Mouse (Mus musculus): ENCODE data around the gene Fahd2a.

Gene Fahd2a

DNA sequence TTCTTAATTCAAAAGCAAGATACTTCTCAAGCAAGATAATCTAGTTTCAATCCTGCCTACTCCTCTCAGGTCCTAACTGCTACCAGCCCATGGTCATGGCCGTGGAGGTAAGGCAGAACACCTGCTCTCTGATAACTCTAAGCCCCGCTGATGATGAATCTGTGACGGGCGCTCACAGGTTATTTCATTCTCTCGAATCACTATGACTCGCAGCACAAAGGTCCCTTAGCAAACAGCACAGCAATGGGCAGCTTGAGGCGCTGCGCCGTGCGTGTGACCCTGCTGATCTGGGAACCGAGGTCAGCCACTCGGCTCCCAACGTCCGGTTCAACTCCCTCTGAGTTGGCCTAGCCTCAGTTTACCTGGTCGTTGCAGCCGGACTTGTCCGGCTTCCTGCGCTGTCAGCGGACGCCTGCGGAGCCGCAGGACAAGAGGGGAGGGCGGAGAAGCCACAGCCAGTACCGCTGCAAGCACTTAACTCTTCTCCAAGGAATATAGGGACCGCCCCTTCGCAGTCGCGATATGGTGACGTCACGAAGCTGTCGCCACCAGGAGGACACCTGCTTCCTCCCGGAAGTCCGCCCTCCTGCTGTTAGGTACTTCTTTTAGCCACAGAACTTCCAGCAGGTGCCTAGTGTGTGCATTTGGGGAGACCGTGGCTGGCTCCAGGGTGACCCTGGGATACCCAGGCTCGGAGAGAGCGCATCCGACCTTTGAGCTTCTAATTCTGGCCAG is at the start of gene Fahd2a:
Fahd2a (minus strand) TSS at position 511 of the 735 bp plus-strand sequence.
- peak; percentile 90 for DNase-seq (ENCODE audit: low read depth)

DNA sequence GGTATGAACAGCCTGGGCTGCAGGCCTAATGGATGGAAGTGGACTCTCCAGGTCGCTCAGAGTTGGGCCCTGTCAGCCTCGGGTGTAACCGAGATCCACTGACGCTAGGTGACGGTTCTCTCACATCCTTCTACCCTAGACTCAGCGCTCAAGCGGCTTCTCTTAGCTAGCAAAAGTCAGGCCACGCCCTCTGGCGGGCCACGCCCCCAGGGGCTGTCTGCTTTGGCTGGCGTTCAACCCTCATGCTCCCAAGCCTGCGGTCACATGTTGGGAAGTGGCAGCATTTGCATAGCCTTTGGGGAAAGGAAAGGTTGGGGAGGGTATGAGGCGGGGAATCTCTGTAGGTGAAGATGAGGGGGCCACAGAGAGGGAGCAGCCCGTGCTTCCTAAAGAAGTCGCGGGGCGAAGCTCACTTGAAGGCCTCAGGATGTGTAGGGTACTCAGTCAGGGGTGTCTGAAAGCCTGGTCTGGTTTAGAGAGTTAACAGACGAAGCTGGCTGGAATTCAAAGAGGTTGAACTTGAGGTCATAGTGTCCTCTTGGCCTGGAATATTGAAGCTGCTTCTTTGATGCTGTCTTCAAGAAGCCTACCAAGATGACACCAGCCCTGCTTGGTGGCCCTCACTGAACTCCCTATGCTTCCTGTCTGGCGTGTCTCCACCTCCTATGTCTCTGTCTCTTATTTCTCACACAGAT is 40.3 kb upstream of the Fahd2a start:
- no peak for DNase-seq (ENCODE audit: low read depth)

DNA sequence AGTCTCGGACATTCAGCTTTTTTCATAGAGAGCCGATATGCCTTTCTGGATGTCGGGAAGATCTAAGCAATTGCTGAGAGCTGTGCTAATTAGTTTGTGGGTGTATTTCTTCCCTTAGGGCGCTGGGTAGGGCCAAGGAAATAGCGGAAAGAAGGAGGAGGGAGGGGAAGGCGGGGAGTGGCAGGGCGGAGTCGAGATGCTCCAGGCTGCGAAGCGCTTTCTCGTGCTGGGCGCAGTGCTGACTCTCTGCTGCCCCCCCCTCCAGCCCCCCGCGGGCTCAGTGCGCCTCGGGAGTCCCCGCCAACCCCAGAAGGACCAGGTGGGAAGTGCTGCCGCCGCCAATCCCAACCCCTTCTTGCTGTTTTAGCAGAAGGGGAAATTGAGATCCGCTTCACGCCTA is 38.6 kb upstream of the Fahd2a start:
- DNase-seq (ENCODE audit: low read depth), result no peak

DNA sequence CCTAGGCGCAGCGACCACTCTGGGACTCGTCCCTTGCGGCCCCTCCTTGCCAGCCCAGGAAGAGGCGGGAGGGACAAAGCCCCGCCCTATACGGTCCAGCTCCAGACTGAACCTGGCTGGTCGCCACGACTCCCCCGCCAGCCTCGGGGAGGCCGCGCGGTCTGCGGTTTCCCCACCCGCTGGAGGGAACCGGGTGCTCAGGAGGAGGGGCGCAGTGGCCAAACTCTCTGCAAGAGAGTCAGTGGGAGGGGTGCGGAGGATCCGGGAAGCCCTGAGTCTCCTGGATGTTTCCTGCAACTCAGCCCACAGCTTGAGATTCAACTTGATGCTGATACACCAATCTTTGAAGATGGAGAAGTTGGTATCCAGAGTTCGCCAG is 38.2 kb upstream of the Fahd2a start:
- DNase-seq (ENCODE audit: low read depth), result no peak

DNA sequence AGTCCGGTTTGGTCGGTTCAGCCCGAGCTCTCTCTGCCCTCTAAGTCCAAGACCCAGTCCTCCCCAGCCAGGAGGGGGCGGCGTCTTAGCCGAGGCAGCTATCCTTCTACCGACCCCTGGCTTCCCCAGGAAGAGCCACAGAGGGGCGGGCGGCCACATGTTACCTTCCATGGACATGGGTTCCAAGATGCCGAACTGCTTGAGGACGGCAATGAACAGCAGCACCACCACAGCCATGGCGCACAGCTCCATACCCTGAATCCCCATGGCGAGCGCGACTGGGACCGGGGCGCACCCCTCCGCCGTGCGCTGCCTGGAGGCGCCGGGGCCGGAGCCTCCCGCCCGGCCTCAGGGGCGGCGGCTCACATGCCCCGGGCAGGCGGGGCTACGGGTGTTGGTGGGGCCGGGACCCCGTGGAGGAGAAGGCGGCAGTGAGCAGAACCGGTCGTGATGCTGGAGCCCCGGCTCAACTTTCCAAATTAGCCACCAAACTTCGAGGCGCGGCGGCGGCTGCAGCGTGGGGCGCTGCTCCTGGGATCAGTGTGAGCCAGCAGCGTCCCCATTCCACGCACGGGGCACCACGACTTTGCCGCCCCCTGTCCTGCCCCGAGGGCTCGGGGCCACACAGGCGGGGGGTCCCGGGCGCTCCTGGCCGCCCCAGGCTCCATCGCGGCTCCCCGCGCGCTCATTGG is 37.6 kb upstream of the Fahd2a start:
- no peak for DNase-seq (ENCODE audit: low read depth)

DNA sequence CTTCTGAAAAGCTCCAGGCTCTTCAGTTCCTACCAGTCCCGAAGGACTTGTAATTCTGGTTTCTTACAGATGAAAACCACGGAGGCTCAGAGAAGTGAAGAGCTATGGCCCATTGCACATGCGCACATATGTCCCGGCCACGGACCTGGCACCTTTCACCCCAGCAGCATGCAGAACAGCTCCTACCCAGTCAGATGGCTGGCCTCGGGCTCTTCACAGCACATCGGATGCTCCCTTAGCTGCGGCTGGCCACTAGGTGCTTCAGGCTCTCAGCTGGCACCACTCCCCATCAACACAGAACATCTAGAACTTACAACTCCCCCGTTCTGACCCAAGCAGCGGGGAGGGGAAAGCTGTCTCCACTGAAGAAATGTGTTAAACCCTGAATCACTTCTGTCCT is 35.4 kb upstream of the Fahd2a start:
- DNase-seq (ENCODE audit: low read depth), result no peak

DNA sequence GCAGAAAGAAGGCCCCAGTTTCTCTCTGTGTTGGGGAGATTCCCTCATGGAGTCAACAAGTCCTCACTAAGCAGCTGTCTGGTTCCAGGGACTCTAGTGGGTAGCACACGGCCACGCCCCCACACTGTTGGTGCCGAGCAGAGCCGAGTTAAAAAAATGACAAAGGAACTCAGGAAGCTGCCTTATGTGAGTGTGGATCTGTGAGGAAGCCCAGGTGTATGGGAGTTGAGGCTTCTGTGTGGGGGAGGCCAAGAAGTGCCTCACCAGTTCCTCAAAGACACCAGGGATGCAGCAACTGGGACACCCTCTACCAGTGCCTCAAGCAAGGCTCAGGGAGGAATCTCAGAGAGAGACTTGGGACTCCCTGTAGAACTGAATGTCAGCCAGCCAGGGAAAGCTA is 34.8 kb upstream of the Fahd2a start:
- no peak for DNase-seq (ENCODE audit: low read depth)

DNA sequence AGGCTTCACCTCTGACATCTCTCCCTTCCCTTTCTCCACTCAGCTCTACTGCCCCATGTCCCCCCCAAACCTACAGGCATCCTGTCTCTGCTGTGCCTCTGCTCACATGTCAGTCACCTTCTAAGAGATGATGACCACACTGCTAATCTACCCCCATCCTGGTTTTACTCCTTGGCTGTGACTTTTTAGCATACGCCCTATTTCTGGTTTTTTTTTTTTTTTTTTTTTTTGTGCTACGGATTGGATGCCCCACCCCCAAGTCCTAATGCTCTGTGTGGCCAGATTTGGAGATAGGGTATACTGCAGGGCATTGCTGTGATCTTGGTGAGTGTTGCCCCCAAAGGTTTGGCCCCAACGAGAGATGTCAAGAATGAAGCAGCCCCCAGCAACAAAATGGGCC is 27.9 kb upstream of the Fahd2a start:
- DNase-seq (ENCODE audit: low read depth), result no peak

DNA sequence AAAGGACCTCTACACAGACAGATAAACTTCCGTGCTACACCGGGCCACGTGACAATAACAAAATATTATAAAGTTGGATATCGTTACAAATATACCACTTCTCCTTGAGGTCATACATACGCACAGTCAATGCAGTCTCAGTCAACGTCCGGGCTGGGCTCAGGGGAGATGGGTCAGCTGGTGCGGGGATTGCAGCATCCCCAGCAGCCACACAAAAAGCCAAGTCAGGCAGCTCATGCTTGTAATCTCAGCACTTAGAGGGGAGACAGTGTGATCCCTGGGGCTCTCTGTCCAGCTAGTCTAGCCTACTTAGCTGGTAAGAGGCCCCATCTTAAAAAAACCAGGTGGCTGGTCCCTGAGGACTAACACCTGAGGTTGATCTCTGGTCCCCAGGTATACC is 26.9 kb upstream of the Fahd2a start:
- no peak for DNase-seq (ENCODE audit: low read depth)

DNA sequence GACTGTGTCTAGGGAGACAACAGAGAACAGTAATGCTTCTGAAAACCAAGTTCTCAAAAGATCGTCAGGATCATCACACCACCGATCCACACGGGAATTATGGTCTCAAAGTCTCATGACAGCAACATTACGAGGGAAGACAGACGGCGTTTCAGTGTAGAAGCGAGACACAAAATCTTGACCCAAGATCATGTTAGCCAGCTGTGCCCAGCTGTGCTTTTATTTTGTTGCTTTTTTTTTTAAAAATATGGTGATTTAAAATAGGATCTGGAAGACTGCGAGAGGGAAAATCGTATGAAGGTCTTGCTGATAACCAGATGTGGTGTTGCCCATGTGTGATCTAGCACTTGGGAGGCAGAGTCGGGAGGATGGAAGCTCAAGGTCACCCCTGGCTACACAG is 26.3 kb upstream of the Fahd2a start:
- DNase-seq (ENCODE audit: low read depth), result no peak

DNA sequence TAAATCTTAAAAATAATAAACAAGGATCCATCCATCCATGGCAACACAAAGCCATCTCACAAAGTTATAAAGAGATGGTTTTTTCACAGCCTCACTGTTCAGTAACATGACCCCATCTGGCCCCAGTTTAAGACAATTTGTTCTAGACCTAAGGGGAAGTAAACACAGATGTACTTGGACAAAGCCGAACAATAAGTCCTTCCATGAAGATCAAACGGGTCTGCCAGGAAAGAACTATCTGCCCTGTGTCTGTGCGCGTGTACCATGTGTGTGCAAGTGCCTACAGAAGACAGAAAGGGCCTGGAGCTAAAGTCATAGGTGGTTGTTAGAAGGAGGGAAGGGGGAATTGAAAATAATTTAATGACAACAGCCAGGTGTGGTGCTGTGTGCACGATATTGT is 25.8 kb upstream of the Fahd2a start:
- DNase-seq (ENCODE audit: low read depth), result no peak

DNA sequence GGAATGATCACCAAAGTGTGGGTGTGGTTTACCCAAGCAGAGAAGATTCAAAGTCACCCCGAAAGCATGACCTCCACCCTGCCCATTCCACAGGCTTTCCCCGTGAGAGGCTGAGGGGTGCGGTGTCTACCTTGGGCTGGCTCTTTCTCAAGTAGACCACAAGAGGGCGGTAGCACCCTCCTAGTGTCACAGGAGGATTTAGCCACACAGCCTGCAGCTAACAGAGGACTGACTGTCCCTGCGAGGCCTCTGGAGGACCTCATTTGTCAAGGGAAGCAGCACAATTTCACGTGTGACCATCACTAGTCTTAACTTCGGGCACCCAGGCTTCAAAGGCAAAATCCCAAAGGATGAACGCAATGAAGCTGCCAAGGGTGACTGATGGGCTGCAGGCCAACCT is 17.9 kb upstream of the Fahd2a start:
- DNase-seq (ENCODE audit: low read depth), result peak; percentile 51

DNA sequence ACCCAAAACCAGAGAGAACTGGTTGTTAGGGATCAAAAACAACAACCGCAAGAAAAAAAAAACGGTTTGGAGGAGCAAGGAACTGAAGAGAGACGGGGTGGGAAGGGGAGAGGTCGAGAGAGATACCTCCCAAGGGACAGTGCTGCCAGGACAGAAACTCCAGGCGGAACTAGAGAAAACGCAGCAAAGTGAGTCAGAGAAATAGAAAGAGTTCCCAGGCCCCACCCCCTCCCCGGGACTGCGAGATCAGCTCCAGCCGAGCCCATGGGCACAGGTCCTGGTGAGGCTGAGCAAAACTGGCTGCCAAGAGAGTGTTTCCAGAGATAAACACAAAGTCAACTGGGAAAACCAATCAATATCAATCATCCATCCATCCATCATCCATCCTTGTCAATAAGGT is 17.0 kb upstream of the Fahd2a start:
- no peak for DNase-seq (ENCODE audit: low read depth)

DNA sequence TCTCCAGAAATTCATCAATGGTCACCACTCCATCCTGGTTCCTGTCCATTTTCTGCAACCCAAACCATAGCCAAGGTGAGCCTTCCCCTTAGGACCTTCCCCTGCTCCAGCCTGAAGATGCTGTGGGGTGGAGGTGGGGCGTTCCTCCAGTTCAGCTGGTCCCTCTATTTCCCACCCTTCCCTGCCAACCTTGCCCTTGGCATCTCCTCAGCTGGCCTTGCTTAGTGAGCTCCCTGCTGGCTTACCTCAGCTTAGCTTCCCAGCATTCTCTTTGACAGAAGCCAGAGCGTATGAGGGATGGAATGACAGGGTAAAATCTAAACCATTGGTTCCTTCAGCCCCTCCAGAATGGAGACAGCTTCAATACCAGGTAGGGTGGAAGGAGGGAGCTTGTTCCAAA is 15.0 kb upstream of the Fahd2a start:
- DNase-seq (ENCODE audit: low read depth), result no peak

DNA sequence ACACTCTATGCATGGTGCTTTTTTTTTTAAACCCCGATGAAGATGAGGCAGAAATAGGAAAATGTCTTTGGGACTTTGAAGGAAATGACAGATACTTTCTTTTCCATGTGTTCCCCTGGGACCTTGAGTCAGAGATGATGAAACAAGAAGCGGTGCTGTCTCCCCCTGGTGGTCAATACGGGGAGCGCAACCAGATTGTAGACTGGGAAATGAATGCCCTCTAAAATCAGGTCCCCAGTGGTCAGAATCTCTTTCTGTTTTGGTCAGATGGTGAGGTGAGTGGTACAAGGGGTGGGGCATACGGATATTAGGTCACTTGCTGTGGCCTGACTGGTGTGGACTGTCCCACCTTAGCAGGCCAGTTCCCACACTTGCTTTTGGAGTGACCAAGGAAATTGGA is 9.4 kb upstream of the Fahd2a start:
- DNase-seq (ENCODE audit: low read depth), result peak; percentile 68

DNA sequence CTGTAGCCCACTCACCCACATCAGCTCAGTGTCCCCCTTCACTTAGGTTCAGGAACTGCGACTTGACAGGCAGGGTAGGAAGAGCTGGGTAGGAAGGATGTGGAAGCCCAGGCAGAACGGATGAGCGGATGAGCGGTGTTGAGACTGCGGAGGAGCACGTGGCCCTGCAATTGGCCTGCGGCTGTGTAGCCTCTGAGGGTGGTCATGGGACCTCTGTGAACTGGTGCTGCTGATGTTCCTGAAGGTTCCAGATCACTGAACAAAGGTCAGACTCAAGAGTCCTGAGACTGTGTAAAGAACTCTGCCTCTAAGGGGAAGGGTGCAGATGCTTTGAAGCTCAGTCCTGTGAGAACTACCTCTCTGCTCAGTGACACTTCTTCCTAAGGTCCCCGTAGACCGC is 8.8 kb upstream of the Fahd2a start:
- DNase-seq (ENCODE audit: low read depth), result no peak

DNA sequence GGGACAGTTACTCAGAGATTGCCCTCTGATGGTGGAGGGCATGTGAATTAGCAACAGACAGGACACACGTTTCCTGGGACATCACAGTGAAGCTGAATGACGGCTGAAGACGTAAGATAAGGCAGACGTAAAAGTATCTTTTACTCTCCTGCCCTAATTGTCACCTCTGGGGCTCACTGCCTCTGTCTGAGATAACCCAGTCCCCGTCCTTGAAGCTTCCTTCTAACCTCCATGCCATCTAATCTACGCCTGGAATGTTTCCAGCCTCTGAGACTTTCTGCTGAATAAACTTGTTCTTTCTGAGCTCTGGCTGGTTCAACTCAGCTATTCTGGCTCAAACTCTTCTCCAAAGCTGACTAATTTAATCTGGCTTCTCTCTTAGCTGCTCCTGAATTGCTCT is 7.4 kb upstream of the Fahd2a start:
- DNase-seq (ENCODE audit: low read depth), result no peak

DNA sequence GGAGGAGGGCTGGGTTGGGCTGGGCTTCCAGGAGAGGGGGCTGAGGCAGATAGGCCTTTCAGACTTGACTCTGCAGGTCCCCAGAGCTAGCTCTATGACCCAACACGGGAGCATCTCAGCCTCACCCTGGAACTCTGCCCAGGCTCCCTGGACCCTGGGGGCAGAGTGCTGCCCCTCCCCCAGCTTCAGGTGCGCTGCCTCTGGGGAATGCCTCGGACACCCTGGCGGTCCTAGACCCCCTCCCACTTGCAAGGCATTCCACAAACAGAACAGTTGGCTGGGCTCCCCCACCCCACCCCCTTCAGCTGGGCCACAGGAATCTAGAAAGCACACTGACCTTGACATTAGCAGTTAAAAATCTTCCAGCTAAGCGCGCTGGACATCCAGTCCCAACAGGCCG is 5.3 kb upstream of the Fahd2a start:
- no peak for DNase-seq (ENCODE audit: low read depth)

DNA sequence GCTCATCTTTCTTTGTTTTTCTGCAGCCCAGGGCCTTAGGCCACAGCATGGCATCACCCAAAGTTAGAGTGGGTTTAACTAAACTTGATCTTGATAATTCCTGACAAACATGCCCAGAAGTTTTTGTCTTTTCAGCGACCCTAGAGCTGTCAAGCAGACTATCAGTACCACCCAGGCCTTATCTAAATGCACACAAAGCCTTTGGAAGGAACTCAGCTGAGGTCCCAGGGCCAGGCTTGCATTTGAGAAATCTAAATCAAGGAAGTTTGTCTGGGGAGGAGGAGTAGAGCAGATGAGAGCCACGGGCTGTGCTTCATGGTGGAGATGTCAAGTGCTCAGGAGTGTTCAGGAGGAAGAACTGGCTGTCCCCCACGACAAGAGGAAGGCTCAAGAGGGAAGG is 2.5 kb upstream of the Fahd2a start:
- no peak for DNase-seq (ENCODE audit: low read depth)

DNA sequence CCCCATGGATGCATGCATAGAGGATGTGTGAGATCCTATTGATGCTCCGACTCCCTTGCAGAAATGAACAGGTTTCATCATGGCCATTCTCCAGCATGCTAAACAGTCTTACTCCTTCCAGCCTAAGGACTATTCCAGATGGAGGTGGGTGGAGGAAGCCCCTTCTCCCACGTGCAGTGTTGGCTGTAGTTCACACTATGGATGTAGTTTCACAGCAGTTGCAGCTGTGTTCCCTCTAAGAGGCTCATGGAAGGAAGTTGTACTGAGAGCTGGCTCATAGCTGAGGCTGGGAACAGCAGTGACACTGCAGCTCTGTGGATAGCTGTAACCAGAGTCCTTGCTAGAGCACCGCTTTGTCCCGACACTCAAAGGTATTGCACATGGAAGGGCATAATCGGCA is 6.7 kb downstream of the Fahd2a start:
- DNase-seq (ENCODE audit: low read depth), result no peak

DNA sequence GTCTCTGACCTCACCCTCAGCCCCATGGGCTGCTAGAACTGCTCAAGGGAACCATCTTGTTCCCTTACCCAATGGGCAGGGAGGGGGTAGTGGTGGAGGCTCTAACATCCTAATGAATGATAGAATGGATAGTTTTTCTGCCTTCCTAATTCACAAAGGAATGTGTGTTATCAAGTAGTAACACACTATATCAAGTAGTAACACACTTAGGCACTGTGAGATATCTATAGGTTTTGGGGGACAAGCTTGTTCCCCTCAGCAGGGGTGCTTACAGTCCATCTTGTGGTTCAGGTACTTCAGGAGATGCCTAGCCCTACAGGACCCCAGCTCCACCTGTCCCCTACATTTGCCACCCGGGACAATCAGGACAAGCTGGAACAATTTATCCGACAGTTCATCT is 8.8 kb downstream of the Fahd2a start:
- DNase-seq (ENCODE audit: low read depth), result no peak

DNA sequence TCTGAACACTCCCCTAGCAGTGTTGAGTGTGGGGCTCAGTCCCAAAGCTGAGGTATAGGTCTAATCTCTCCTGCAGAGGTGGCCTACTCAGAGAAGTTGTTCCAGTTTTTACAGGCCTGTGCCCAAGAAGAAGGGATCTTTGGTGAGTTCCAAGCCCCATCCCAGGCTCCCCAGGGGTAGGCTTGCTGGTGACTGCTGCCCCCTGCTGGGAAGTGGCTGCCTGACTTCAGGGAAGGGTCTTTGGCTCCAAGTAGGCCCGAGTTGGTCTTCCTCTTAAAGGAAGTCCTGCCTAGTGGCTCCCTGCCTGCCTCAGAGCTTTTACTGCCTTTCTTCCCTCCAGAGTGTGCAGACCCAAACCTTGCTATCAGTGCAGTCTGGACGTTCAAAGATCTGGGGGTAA is 9.2 kb downstream of the Fahd2a start:
- DNase-seq (ENCODE audit: low read depth), result peak; percentile 45

DNA sequence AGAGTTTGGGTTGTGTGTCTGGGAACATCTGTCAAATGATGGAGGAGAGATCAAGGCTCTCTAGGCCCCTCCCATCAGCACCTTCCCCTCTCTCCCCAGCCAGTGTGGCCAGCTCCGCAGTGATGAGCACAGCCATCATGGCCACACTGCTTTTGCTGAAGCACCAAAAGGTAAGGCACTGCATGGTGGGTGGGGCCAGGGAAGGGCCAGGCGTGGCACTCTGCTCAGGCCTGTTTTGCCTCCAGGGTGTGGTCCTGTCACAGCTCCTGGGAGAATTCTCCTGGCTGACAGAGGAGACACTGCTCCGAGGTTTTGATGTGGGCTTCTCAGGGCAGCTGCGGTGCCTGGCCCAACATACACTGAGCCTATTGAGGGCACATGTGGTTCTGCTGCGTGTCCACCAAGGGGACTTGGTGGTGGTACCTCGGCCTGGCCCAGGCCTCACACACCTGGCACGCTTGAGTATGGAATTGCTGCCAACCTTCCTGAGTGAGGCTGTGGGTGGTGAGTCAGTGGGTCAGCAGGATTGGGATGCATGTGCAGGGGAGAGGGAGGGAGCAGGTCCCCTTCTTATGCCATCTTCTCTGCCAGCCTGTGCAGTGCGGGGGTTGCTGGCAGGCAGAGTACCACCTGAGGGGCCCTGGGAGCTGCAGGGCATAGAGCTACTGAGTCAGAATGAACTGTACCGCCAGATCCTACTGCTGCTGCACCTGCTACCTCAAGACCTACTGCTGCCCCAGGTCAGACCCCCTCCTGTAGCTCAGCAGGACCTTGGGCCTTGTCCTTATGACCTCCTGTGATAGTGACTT is 10.7 kb downstream of the Fahd2a start:
- no peak for DNase-seq (ENCODE audit: low read depth)

Measured in naive thymus-derived CD4-positive, alpha-beta T cell, adult 2 months (primary cell).